Mouse (Mus musculus) limb, embryonic 13.5 days (tissue): ENCODE data around the gene Prkcsh. TPM values are rescaled to one million over a fixed set of nuclear protein-coding genes. Genes with fewer than 3 reads are reported as not detected.

Experiments used
- ATAC-seq: fragments of 200-750 bp; cut with Nextera tagmentation; 2 replicates; pipeline ENCODE4 v1.8.0; 2017; ENCODE audit warnings: low read depth, moderate number of reproducible peaks, moderate TSS enrichment; ENCODE audit not compliant: low FRiP score
- H3K27ac ChIP-seq: fragments of 300-500 bp; sonication (generic); 2 replicates; pipeline ENCODE4 v1.5.1; 2015; ENCODE audit warnings: inconsistent platforms, mild to moderate bottlenecking, moderate library complexity
- H3K27me3 ChIP-seq: fragments of 300-500 bp; sonication (generic); 2 replicates; pipeline ENCODE4 v1.6.1; 2015; ENCODE audit warnings: mild to moderate bottlenecking, inconsistent platforms
- H3K36me3 ChIP-seq: fragments of 300-500 bp; sonication (generic); 2 replicates; pipeline ENCODE4 v1.6.1; 2015; ENCODE audit warnings: inconsistent platforms, mild to moderate bottlenecking, moderate library complexity
- H3K4me1 ChIP-seq: fragments of 300-500 bp; sonication (generic); 2 replicates; pipeline ENCODE4 v1.6.1; 2015; ENCODE audit warnings: inconsistent platforms
- H3K4me2 ChIP-seq: fragments of 300-500 bp; sonication (generic); replicated peaks from 2 replicates; pipeline ENCODE4 v1.6.1; 2015; ENCODE audit warnings: inconsistent platforms, mild to moderate bottlenecking, moderate library complexity
- H3K4me3 ChIP-seq: fragments of 300-500 bp; sonication (generic); 2 replicates; pipeline ENCODE4 v1.5.1; 2015; ENCODE audit warnings: moderate library complexity, mild to moderate bottlenecking, inconsistent platforms
- H3K9ac ChIP-seq: fragments of 300-500 bp; sonication (generic); 2 replicates; pipeline ENCODE4 v1.6.1; 2015; ENCODE audit warnings: mild to moderate bottlenecking, inconsistent platforms
- H3K9me3 ChIP-seq: fragments of 300-500 bp; sonication (generic); 2 replicates; pipeline ENCODE4 v1.6.1; 2016; ENCODE audit warnings: inconsistent platforms
- WGBS: fragments of 180-500 bp; shearing (Covaris S2); methylation state at CpG from one replicate; pipeline ENCODE4 v1.1.7; 2015; 5-methylcytosine and 5-hydroxymethylcytosine counted together
- polyA plus RNA-seq: library from polyadenylated mRNA; unstranded; fragments of >200 nt; fragmentation: Nextera tagmentation; extraction: Ambion mirVana; gene quantifications from 2 replicates; pipeline ENCODE4 v1.2.1, GENCODE M21; 2015

Prkcsh gene
- polyA plus RNA-seq, 1 experiment from 2014 or later: 122 TPM

DNA sequence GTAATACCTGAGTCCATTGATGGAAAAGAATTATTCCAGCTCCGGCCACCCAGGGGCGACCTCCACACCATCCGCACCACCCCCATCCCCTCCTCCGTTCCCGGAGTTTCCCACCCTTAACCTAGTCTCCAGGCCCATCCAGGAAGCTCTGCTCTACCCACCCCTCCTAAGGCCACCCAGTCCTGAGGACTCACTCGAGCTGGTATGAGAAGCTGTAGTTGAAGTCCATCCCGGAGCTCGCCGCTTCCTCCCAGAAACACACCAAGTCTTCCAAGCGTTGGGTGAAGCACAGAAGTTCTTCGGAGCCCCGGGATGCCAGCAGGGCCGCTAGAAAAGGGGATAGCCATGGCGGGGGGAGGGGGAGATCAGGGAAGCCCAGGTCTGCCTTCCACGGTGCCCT is 40.6 kb upstream of the Prkcsh start:
- H3K27me3 ChIP-seq: peaks cover 61% of the 10 kb centered on the region
- peaks cover 5% of the 10 kb centered on the region; the same call in 1 of the 2 replicates for H3K36me3 ChIP-seq
- peak; percentile 38; the same call in 1 of the 2 replicates for ATAC-seq
- peak overlapping the region; percentile 91 for H3K4me2 ChIP-seq
- under 1% methylated on average over 15 of the region's 15 CpGs for WGBS
- H3K4me3 ChIP-seq: peak overlapping the region; percentile 45
- H3K27ac ChIP-seq: no peak overlapping the region
- H3K9ac ChIP-seq: peak overlapping the region; percentile 62
- peaks cover 34% of the 10 kb centered on the region for H3K4me1 ChIP-seq
- H3K9me3 ChIP-seq: no peaks in the 10 kb centered on the region

GRCm38 (mm10) chr9:21962416-21963059 is 40.1 kb upstream of the Prkcsh start:
- peak; percentile 33; the same call in 1 of the 2 replicates for ATAC-seq
- 3% methylated on average over 34 of the region's 34 CpGs for WGBS
- Histone ChIP-seq H3K27me3 (peaks cover 61% of the 10 kb centered on the region), H3K9ac (peak overlapping the region; percentile 62), H3K4me3 (peak overlapping the region; percentile 45), H3K9me3 (no peaks in the 10 kb centered on the region), H3K4me2 (peak overlapping the region; percentile 91), H3K36me3 (peaks cover 5% of the 10 kb centered on the region; the same call in 1 of the 2 replicates), H3K27ac (no peak overlapping the region), H3K4me1 (peaks cover 34% of the 10 kb centered on the region)

DNA sequence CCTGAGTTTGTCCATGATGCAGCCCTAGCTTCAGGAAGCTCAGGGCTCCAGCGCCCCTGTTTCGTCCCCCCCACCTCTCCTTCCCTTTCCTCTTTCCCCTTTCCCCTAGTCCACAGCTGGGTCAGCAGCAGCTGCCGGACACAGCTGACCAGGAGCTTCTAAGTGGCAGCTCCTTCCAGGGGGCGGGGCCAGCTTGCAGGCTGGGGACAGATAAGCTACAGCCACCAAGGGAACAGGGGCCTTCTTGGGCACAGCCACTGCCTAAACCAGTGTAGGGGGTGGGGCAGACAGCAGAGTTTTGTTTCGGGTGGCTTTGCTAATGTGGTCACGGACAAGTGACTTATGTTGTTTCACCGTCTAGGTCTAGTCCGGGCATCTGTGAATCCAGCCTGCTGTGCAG is 39.2 kb upstream of the Prkcsh start, which contains the start of gene Epor:
Epor (minus strand) TSS at position 90 of the 400 bp plus-strand sequence.
- 29% methylated on average over 7 of the region's 8 CpGs for WGBS
- ATAC-seq: no peak
- peaks cover 34% of the 10 kb centered on the region for H3K4me1 ChIP-seq
- H3K9me3 ChIP-seq: no peaks in the 10 kb centered on the region
- H3K9ac ChIP-seq: peak within 1 kb of the TSS; percentile 62
- peaks cover 61% of the 10 kb centered on the region for H3K27me3 ChIP-seq
- H3K36me3 ChIP-seq: peaks cover 2% of the 10 kb centered on the region; the same call in 1 of the 2 replicates
- peak within 1 kb of the TSS; percentile 91 for H3K4me2 ChIP-seq
- no peak within 1 kb of the TSS for H3K27ac ChIP-seq
- H3K4me3 ChIP-seq: peak within 1 kb of the TSS; percentile 45

- ATAC-seq: no peak
- no peaks in the 10 kb centered on the region for H3K4me1 ChIP-seq
Observed at GRCm38 (mm10) chr9:21968883-21969282, 33.7 kb upstream of the Prkcsh start.

DNA sequence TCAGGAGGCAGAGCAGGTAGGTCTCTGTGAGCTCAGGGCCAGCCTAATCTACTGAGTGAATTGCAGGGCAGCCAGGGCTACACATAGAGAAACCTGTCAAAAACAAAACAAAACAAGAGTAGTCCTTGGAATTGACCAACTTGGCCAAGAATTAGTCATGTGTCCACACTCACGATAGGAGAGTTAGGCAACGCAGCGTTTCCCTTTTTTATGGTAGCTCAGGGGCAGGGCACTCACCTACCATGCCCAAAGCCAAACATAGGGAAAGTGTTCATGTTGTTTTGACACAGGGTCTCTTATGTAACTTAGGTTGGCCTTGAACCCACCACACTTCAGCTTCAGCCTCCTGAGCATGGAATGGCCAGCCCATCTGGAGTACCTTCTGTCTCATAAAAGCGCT is 33.3 kb upstream of the Prkcsh start:
- H3K9ac ChIP-seq: no peak overlapping the region
- ATAC-seq: no peak
- H3K9me3 ChIP-seq: no peaks in the 10 kb centered on the region
- no peaks in the 10 kb centered on the region for H3K4me1 ChIP-seq
- no peak overlapping the region for H3K27ac ChIP-seq
- no peak overlapping the region for H3K4me2 ChIP-seq
- H3K36me3 ChIP-seq: no peaks in the 10 kb centered on the region
- peaks cover 4% of the 10 kb centered on the region; the same call in 1 of the 2 replicates for H3K27me3 ChIP-seq
- WGBS: 83% methylated on average over 4 of the region's 4 CpGs
- H3K4me3 ChIP-seq: no peak overlapping the region

More at GRCm38 (mm10) chr9:21968883-21969282, 33.7 kb upstream of the Prkcsh start:
- no peaks in the 10 kb centered on the region for H3K36me3 ChIP-seq
- no peak overlapping the region for H3K4me2 ChIP-seq
- H3K27ac ChIP-seq: no peak overlapping the region
- no peak overlapping the region for H3K9ac ChIP-seq
- H3K27me3 ChIP-seq: peaks cover 8% of the 10 kb centered on the region
- no peak overlapping the region for H3K4me3 ChIP-seq
- 56% methylated on average over 6 of the region's 6 CpGs for WGBS
- H3K9me3 ChIP-seq: no peaks in the 10 kb centered on the region

DNA sequence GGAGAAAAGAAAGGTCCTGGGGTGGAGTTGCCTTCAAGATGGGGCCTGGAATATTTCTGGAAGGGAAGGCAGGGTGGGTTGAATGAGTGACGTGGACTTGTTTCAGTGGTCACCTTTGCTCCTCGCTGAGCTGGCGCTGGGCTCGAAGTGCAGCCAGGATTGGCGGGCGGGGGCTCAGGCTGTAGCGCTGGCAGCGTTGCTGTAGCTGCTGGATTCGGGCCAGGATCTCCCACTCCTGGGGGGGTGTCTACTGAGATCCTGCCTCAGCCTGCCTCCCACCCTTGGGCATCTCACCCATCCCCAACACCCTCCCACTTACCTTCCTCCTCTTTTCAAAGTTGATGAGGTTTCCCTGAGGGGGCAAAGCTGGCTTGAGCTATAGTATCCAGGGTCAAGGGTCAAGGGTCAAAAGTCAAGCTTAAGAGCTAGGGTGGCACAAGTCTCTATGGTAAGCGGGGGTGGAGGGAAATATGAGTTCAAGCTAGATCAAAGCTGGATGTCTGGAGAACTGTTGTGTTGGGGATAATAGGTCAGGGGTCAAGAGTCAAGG is 25.9 kb upstream of the Prkcsh start:
- Histone ChIP-seq H3K4me3 (no peak overlapping the region), H3K9ac (no peak overlapping the region), H3K4me1 (no peaks in the 10 kb centered on the region), H3K9me3 (no peaks in the 10 kb centered on the region), H3K27me3 (no peaks in the 10 kb centered on the region), H3K36me3 (no peaks in the 10 kb centered on the region), H3K4me2 (no peak overlapping the region), H3K27ac (no peak overlapping the region)
- 85% methylated on average over 10 of the region's 10 CpGs for WGBS
- no peak for ATAC-seq

DNA sequence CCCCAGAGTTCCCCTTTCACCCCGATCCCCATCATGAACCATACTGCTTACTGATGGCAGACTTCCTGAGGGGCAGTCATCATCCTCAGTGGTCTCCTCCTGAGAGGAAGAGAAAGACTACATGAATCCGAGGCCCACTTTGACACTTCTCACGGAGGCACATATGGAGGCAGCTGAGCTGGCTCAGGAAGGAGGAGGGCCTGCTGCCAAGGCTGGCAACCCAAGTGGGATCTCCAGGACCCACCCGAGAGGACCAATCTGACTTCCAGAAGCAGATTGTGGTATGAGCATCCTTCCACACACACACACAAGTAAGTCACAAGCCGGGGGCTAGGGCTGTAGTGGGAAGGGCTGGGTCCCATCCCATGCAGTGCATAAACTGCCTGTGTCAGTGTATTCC is 25.3 kb upstream of the Prkcsh start:
- no peak overlapping the region for H3K4me3 ChIP-seq
- H3K4me2 ChIP-seq: no peak overlapping the region
- H3K9ac ChIP-seq: no peak overlapping the region
- no peaks in the 10 kb centered on the region for H3K27me3 ChIP-seq
- no peaks in the 10 kb centered on the region for H3K36me3 ChIP-seq
- no peak for ATAC-seq
- H3K4me1 ChIP-seq: no peaks in the 10 kb centered on the region
- no peaks in the 10 kb centered on the region for H3K9me3 ChIP-seq
- WGBS: 84% methylated on average over 5 of the region's 5 CpGs
- no peak overlapping the region for H3K27ac ChIP-seq

- H3K27ac ChIP-seq: no peak overlapping the region
- no peak for ATAC-seq
- H3K4me3 ChIP-seq: no peak overlapping the region
- WGBS: 26% methylated on average over 2 of the region's 2 CpGs
- no peaks in the 10 kb centered on the region for H3K4me1 ChIP-seq
- no peak overlapping the region for H3K9ac ChIP-seq
- H3K27me3 ChIP-seq: no peaks in the 10 kb centered on the region
- H3K9me3 ChIP-seq: no peaks in the 10 kb centered on the region
- H3K4me2 ChIP-seq: no peak overlapping the region
- H3K36me3 ChIP-seq: no peaks in the 10 kb centered on the region
Observed at GRCm38 (mm10) chr9:21977972-21978371, 24.6 kb upstream of the Prkcsh start.

DNA sequence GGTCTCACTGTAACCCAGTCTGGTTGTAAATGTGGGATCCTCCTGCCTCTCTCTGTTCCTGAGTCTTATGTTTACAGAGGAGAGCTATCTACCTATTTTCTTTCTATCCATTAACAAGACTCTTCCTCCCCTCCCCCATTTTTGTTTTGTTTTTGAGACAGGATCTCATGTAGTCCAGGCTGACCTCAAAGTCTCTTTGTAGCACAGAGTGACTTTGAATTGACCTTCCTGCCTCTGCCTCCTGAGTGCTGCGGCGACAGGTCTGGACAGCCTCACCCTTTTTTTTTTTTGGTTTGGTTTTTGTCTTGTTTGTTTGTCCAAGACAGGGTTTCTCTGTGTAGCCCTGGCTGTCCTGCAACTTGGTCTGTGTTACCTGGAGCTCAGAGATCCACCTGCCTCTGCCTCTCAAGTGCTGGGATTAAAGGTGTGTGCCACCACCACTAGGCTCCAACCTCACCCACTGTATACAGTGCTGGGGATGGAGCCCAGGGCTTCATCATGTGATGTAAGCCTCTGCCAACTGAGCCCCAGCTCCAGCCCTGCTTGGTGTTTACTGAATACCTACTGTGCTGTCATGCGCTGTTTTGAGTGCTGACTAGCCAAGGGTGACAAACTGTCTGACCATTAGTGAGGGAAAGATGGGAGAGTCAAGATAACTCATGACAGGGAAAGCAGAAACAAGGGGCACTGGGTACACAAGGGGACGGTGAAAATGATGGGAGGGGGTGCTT is 24.0 kb upstream of the Prkcsh start:
- Histone ChIP-seq H3K27ac (no peak overlapping the region), H3K27me3 (peaks cover 4% of the 10 kb centered on the region; the same call in 1 of the 2 replicates), H3K4me3 (no peak overlapping the region), H3K9me3 (no peaks in the 10 kb centered on the region), H3K9ac (no peak overlapping the region), H3K4me2 (no peak overlapping the region), H3K36me3 (no peaks in the 10 kb centered on the region), H3K4me1 (no peaks in the 10 kb centered on the region)
- ATAC-seq: no peak
- WGBS: 92% methylated on average over 4 of the region's 4 CpGs

- no peaks in the 10 kb centered on the region for H3K36me3 ChIP-seq
- H3K4me1 ChIP-seq: peaks cover 12% of the 10 kb centered on the region
- 36% methylated on average over 3 of the region's 3 CpGs for WGBS
- no peaks in the 10 kb centered on the region for H3K9me3 ChIP-seq
- H3K9ac ChIP-seq: no peak overlapping the region
- H3K27ac ChIP-seq: no peak overlapping the region
- H3K27me3 ChIP-seq: peaks cover 52% of the 10 kb centered on the region
- H3K4me2 ChIP-seq: no peak overlapping the region
- no peak for ATAC-seq
- H3K4me3 ChIP-seq: no peak overlapping the region
Observed at GRCm38 (mm10) chr9:21983911-21984310, 18.7 kb upstream of the Prkcsh start.

GRCm38 (mm10) chr9:21987592-21988342 is 14.8 kb upstream of the Prkcsh start:
- Histone ChIP-seq H3K9ac (no peak overlapping the region), H3K9me3 (no peaks in the 10 kb centered on the region), H3K4me1 (peaks cover 26% of the 10 kb centered on the region), H3K27me3 (peaks cover 90% of the 10 kb centered on the region), H3K36me3 (no peaks in the 10 kb centered on the region), H3K4me2 (peak overlapping the region; percentile 76), H3K4me3 (peak overlapping the region; percentile 45), H3K27ac (no peak overlapping the region)
- ATAC-seq: no peak
- 8% methylated on average over 36 of the region's 36 CpGs for WGBS
